Mouse (Mus musculus) heart, postnatal 36 days (tissue): Measurements from ENCODE around the gene Stoml3. TPM values are rescaled to one million over a fixed set of nuclear protein-coding genes. Genes with fewer than 3 reads are reported as not detected.

Source experiments
- DNase-seq, 2 experiments: peaks; one replicate each; pipeline ENCODE4 v3.0.0; 2021 to 2022
- intact Hi-C: fragments of 180-260 bp; cut with DNase I; formaldehyde crosslinking; loops from one replicate; pipeline ENCODE4 v1.15.1; 2025
- total RNA-seq, 2 experiments: library from RNA; stranded (reverse); gene quantifications; 2 replicates each; pipeline ENCODE4 v1.2.3; 2021

The Stoml3 gene
- not detected for total RNA-seq

DNA sequence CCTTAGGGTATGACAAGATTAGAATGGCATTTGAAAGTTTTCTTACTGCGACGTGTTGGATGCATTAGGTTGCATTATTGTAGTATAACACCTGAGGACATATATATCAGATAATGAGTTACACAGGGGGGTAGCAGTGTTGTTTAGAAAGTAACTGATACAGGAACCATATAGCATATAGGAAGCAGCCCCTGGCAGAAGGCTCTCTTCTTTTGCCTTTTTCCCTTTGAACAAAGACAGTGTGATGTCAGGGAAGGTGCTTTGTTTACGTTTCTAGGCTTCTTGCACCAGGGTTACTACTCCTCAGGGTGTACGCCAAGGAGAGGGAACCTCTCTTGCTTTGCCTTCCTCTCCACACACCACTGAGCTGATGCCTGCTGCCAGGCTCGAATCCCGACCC lies at the start of gene Stoml3:
Gene Stoml3 (plus strand): TSS at position 301 of the 400 bp plus-strand sequence.
- no peak for DNase-seq

DNA sequence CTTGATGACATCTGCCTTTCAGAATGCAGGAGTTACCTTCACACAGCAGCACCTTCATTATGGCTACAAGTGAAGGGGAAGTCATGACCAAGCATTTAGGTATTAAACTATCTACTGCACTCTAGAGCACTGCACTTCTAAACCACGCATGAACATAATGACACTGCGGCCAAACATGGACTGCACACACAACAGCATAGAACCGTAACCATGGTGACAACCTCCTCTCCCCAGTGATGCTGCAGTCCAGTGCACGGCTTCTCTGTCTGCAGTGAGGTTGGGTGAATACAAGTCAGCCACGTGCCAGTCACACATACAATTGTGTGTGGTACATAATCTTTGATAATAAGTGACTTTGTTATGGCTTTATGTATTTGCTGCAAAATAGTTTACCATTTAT lies 42.9 kb upstream of the Stoml3 start:
- DNase-seq: no peak
- intact Hi-C loops: loop anchor here (5.0 to 10.0 kb wide), 2 partner anchors 198 to 291 kb away; no protein-coding TSS in a partner anchor

More for the DNA sequence above, at the start of gene Stoml3:
- intact Hi-C loops: no loop called here

DNA sequence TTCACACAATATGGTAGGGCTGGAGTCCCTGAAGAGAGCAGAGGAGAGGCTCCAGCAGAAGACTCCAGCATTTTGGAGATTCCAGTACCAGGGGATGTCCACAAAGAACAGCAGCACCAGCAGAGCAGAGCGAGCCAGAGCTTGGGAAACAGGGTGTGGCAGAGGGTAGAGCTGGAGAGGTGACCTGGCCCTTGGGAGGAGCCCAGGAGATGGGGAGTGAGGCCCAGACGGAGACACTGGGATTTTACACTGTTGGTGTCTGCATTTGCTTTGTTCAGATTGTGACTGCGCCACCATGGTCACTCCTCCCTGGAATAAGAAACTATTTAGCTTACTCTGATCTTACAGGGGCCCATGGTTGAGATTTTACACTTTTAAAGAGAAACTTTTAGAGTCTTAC lies 41.7 kb upstream of the Stoml3 start:
- intact Hi-C loops: loop anchor here (5.0 to 10.0 kb wide), 2 partner anchors 200 to 292 kb away; no protein-coding TSS in a partner anchor
- DNase-seq: no peak

DNA sequence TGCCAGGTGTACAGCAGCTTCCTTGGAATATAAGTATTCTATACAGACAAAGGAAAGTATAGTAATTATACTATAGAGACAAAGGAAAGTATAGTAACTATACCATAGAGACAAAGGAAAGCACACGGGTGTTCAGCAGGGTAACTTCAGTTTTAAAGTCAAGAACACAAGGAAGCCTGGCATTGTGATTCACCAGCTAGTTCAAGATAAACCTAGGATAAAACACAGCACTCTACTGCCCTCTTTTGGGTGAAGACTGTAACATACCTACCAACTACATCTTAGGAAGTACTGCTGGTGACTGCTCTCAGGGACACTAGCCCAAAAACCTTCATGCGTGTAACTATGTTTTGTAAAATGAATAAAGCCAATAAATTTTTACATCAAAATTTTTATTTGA lies 40.2 kb upstream of the Stoml3 start:
- intact Hi-C loops: loop anchor here (1.0 to 10.0 kb wide), 3 partner anchors 201 to 419 kb away; no protein-coding TSS in a partner anchor
- peak; percentile 23 to 26 for DNase-seq

DNA sequence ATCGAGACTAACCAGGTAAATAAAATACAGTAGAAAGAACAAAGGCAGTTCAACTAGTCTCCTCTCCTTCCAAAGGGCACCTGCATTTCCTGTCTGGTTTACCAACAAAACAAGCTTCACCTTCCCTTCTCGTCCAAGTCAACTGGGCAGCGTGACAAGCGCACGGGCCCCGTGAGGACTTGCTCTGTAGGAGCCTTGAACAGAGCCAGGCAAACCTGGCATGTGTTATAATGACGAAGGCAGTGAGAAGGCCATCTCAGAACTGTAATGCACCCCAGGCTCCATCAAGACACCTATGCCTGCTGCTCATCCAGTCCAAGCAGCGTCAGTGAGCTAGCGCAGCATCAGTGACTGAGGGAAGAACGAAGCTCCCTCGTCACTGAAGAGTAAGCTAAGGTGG lies 37.8 kb upstream of the Stoml3 start:
- no peak for DNase-seq
- intact Hi-C loops: no loop called here

DNA sequence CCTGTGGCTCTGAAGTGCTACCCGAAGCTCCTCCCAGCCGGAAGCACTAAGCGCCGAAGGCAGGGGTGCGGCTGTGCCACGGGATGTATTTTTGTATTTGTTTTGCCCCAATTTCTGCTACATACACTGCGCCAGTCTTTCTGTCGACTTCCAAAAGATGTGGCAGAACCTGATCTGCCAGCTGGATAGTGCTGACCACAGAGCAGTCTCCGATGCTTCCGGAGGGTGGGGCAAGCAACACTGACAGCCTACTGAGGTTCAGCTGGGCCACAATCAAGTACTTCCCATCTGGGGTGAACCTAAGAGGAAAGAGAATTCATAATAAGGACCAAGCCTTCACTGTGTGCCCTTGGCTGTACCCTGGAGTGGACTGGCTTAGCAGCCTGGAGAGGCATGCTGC lies 36.1 kb upstream of the Stoml3 start:
- intact Hi-C loops: no loop called here
- no peak for DNase-seq

DNA sequence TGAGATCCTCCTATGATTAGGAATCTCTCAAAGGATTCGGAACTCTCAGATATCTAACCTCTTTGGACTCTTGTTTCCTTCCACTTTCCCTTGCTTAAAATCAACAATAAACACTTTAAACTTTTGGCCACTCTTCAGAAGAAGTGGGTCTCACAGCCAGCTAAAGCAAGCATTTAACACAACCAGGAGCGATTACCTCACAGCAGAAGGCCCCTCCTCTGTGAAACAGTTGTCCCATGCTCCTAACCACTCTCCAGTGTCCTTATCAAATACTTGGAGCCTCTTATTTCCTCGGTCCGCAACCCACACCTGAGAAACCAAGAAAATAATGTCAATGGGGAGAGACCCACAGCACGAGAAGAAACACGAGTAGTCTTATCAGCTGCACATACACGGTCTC lies 35.1 kb upstream of the Stoml3 start:
- intact Hi-C loops: no loop called here
- no peak for DNase-seq

DNA sequence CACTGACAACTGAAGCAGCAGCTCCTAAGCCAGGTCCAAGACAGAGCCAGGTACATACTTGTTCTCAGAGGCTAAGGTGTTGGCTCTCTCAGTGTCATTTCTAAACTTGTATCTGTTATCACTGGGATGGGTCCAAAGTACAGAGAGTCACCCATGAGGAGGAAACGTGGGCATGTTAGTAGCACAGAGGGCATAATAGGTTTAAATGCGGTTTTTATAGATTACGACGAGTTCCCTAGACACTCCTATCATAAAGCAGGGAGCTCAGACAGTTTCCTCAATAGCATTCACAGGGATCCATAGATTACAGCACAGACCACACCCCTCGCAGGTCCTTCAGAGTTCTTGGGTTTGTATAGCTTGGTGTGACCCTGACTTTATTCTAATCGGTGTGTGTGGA lies 34.4 kb upstream of the Stoml3 start:
- intact Hi-C loops: no loop called here
- DNase-seq: no peak

DNA sequence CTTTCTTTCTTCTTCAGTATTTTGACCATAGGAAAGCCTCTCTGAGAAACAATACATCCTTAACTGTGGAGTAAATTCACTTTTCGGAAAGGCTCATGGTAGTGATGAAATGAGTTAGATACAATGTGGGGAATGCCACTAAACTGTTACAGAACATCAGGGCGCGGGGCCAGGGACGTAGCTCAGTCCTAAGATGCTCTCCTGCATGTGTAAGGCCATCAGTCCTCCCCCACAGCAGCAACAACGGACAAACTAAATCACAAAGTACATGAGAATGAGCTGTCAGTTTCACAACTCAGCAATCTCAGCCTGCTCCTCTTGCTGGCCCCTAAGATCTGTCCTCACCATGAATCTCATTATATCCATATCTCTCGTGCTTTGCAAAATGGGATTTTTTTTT lies 33.9 kb upstream of the Stoml3 start:
- intact Hi-C loops: no loop called here
- no peak for DNase-seq

DNA sequence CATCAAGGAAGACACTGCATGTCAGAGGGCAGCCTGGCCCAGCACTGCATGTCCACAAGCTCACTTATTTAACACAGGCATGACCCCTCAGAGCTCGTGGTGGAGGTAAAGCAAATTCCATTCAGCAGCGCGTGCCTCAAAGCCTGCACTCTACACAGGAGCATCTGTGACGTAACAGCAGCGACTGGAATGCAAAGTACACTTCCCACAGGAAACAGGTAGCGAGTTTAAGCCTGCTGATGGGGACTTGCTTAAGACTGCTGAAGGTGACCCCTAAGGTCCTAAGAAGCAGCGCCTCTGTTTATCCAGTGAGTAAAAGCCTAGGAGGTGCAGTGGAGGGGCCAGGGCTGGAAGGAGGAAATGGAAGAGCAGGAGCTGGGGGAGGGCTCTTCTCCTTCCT lies 33.5 kb upstream of the Stoml3 start:
- no peak for DNase-seq
- intact Hi-C loops: no loop called here

DNA sequence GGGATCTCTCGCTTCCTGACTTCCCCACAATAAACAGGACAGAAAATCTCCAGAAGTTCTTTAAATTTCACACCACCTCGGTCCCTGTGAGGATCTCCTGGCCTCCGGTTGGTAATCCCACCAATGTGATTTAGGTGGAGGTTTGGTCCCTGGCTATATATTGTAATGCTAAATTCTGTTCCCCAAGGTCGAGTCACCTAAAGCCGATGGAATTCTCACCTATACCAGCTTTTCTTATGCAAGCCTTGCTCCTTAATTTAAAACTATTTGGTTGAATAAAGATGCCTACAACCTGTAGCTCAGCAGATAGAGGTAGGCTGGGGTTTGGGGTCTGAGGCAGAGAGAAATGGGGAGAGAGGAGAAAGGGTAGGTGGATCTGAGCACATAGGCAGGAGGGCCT lies 30.7 kb upstream of the Stoml3 start:
- intact Hi-C loops: no loop called here
- DNase-seq: no peak

DNA sequence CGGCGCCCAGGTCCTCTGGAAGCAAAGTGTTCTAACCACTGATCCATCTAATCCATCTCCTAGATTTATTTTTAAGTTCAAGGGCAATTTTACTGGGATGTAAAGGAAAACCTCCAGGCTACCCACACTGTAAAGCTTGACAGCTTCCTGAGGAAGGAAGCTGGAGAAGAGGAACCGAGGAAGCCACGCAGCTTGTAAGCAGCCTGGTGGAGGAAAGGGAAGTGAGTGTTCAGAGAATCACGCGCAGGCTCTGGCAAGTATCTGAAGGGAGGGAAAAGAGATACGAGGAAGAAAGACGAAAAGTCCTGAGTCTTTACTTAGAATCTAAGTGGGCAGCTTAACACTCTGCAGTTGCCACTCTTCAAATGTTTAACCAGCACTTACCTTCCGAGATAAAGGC lies 28.3 kb upstream of the Stoml3 start:
- no peak for DNase-seq
- intact Hi-C loops: loop anchor here (5.0 to 10.0 kb wide), 3 partner anchors 443 to 1895 kb away; partner anchors contain the start of genes Cog6, Foxo1 and Setd7

DNA sequence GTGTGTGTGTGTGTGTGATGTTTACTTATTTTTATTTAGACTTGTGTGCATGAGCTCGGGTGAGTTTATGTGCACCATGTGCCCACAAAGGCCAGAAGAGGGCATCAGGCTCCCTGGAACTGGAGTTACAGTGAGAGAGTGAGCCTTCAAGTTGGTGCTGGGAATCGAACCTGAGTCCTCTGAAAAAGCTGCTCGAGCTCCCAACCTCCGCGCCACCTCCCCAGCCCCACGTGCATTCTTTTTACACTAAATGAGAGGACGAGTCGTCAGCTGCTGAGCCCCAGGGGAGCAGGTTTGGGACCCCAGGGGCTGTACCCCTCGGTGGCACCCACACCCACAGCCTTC lies 25.8 kb upstream of the Stoml3 start:
- intact Hi-C loops: loop anchor here (5.0 to 10.0 kb wide), 3 partner anchors 445 to 1898 kb away; partner anchors contain the start of genes Cog6, Foxo1 and Setd7
- no peak for DNase-seq

DNA sequence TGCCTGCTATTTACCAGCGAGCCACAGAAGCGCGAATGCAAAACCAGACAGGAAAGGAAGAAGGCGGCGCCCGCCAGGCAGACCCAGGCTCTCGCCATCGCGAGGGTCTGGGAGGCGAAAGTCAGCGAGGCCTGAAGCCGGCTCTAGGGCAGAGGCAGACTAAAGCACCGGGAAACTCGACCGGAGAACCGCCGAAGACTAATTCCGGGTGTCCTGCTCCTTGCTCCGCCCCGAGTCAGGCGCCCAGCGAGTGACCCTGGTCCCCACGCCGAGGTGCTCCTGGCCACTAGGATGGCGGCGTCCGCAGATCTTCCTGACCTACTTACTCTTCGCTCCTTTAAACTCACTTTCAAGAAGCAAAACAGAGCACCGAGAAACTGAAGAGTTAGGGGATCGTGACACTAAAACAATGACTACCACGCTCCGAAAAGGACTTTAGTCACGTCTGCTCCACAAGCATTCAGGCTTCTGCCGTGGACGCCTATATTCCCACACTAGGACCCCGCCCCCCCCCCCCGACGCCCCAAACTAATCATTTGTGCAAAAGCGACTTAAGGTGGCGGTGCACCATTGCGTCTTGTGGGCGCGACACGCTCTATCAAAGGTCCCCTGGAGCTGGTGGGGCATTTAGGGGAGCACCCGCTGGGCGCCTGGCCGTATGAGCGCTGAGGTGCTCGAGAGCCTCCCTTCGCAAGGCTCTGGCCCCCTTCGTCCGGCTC lies 25.2 kb upstream of the Stoml3 start, which contains the start of the genes Nhlrc3 and Proser1:
Gene Nhlrc3 (minus strand): TSS at position 287 of the 719 bp plus-strand sequence.
Gene Proser1 (plus strand): TSS at position 621 of the 719 bp plus-strand sequence.
- DNase-seq: peak; percentile 97
- intact Hi-C loops: loop anchor here (5.0 to 10.0 kb wide), 3 partner anchors 446 to 1898 kb away; partner anchors contain the start of genes Cog6, Foxo1 and Setd7

DNA sequence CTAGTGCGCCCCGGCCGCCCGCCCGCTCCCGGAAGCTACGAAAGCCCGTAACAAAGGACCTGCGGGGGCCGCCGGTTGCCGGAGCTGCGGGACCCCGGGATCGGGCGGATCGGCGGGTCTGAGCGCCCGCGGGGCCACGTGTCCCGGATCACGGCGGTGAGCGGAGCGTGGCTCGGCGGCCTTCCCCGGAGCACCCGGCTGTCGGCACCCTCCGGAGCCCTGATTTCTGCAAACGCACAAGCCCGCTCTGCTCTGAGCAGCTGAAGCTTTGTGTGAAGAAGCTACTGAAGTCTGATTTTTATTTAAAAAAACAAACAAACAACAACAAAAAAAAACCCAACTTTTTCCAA lies 24.7 kb upstream of the Stoml3 start:
- intact Hi-C loops: loop anchor here (5.0 to 10.0 kb wide), 3 partner anchors 446 to 1899 kb away; partner anchors contain the start of genes Cog6, Foxo1 and Setd7

DNA sequence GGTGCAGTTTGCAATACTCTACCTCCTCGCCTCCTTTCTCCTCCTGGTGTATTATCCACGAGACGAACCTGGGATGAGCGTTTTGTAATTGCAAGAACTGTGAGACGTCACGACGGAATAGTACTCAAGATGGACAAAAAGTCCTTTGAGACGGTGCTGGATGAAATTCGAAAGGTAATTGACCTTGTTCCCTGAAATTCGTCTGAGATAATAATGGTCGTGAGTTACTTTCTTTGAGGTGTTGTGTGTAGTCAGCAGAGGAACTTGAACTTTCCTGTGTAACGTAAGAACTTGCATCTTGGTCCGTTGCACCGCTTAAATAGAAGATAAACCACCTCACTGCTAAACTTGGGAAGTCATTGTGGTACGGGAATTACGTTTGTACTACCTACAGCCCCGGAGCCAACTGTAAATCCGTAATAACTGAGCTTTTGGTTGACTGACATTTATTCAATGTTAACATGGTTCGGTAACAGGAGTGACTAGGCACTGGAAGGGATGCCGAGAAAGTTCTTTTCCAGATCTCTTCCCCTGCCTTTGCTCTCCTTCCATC lies 24.2 kb upstream of the Stoml3 start:
- intact Hi-C loops: loop anchor here (5.0 to 10.0 kb wide), 3 partner anchors 447 to 1899 kb away; partner anchors contain the start of genes Cog6, Foxo1 and Setd7
- DNase-seq: no peak

More for the DNA sequence above, 24.7 kb upstream of the Stoml3 start:
- no peak for DNase-seq

DNA sequence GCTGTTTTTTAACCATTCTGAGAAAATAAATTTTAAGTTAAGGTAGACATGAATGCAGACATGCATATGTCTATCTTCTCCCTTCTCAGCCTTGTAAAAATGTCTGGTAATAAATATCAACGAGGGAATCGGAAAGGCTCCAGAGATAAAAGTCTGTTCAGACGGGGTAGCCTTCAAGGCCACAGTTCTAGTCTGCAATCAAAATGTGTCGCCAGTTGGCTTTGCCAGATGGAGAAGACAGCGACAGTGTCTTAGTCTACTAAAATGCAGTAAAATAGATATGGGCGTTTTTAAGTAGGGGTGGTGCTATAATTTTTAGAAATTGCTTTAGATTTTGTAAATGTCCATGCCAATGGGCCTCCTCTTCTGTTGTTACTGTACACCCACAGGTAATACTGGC lies 23.1 kb upstream of the Stoml3 start:
- intact Hi-C loops: loop anchor here (10.0 kb wide), 2 partner anchors 1201 to 1901 kb away; partner anchors contain the start of genes Foxo1 and Setd7

DNA sequence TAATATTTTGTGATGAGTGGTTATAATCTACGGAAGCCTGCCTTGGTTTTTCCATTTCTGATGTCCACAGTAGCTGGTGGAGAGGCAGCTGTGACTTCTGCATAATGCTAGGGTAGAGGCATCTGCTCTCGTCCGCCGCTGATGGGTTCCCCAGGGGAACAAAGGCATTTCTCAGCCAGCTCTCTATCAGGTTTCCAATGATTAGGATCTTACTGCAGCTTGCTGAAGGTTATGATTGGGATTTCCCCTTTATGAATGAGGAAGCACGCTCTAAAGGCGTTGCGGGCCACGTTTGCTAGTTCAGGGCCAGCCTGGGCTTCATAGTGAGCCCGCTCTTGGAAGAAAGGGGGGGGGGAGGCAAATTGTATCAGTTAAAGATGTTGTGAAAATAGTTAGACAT lies 22.0 kb upstream of the Stoml3 start:
- no peak for DNase-seq

More for the DNA sequence above, 23.1 kb upstream of the Stoml3 start:
- DNase-seq: no peak

DNA sequence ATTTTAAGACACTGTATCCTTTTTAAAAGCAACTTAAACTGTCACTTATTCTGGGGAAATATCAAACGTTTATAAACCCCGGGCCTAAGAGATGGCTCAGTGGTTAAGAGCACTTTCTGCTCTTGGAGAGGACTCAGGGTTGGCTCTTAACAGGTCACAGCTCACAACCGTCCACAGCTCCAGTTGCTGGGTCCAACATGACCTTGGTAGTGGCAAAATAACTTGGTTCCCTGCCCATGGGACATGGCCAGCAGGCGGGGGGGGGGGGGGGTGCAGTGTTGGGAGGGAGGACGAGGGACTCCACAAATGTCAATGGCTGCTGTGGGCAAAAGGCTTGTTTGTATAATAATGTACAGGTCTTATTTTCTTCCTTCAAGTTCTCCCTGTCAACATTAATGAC lies 21.1 kb upstream of the Stoml3 start:
- no peak for DNase-seq

More for the DNA sequence above, 22.0 kb upstream of the Stoml3 start:
- intact Hi-C loops: loop anchor here (10.0 kb wide), 2 partner anchors 1202 to 1902 kb away; partner anchors contain the start of genes Foxo1 and Setd7

DNA sequence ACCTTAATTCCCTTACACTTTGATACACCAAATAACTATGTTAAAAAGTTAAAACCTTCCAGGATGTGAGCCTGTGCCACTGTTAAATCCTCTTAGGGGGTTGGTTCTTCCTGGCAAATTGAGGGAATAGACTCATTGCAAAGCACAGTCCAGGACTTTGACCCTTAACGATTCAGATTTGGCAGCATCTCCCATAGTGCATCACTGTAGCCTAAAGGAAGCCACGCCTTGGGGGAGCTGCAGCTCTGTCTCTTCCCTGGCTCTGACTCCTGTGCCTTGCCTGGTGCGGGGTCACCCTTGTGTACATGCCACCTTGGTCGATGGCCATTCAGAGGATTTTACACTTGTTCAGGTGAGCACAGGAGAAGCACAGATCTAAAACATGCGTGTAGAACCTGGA lies 18.8 kb upstream of the Stoml3 start:
- DNase-seq: no peak
- intact Hi-C loops: loop anchor here (10.0 kb wide), 2 partner anchors 1205 to 1905 kb away; partner anchors contain the start of genes Foxo1 and Setd7

More for the DNA sequence above, 21.1 kb upstream of the Stoml3 start:
- intact Hi-C loops: loop anchor here (10.0 kb wide), 2 partner anchors 1203 to 1903 kb away; partner anchors contain the start of genes Foxo1 and Setd7

DNA sequence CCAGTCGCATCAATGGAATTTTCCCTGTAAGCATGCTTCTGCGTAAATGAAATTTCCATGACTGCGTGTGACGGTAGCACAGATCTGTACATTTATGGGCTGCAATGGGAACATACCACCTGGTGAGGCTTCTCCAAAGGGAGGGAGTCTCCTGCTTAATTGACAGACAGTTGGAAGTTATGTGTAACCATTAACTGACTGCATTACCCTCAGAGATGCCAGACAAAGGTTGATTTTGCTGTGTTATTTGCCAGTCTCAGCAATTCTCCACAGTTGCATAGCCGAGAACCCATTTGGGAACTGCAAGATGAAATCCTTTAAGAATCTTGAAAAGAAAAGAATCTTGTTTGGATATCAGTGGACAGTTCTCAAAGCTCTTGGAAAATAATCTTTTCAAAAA lies 16.4 kb upstream of the Stoml3 start:
- intact Hi-C loops: no loop called here
- no peak for DNase-seq
